Mouse (Mus musculus): ENCODE measurements at regions not wholly inside any gene's neighbourhood (a gene's known extent, or its start where the extent isn't known, plus 50 kb on each side); places are given as distances from the start of the nearest gene placed in this dataset.

DNA sequence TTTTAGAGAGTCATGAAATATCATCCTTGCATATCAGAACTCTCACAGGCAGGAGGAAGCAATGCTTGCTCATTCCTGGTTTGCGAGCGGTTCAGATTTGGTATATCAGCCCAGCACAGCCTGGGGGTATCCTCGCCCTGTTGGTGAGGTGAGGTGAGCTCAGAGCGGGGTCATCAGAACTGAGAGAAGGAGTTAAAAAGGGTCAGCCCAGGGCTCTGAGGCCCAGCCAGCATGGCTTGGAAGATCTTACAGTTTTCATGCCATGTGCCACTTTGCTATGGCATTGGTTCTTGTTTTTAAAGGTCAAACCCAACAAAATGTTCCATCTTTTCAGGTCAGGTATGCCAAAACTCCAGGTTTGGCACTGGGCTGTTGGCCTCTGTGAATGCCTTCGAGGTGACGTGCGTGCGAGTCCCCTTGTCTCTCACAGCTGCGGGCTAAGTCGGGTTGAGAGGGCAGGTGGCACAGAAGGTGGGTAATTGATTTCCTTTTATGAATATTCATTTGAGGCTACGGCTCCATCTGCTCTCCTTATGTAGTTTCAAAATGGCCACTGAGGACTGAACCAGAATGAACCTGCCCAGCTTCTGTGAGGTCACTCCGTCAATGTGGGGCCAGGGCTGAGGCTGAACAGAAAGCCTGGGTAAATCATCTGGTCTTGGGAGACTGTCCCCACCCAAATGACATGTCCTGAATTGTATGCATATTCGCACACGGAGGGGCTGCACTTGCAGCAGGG, 86.3 kb downstream of the Hhipl2 start:
- TF ChIP-seq CTCF (IDR thresholded peaks at IDR 0.05; ENCODE audit: control insufficient read depth, insufficient read depth, insufficient read length) (no peak), MYOG (IDR thresholded peaks at IDR 0.05; ENCODE audit: control insufficient read depth, extremely low read depth, insufficient read length) (no peak), MAX (IDR thresholded peaks at IDR 0.05) (no peak), CEBPB (IDR thresholded peaks at IDR 0.05; ENCODE audit: low read depth) (no peak), FOSL1 (IDR thresholded peaks at IDR 0.05; ENCODE audit: insufficient read depth, low read length, poor library complexity, severe bottlenecking) (no peak), USF1 (IDR thresholded peaks at IDR 0.05; ENCODE audit: low read depth) (no peak)
